Mouse (Mus musculus): ENCODE results near the gene Elf4. TPM values are rescaled to one million over a fixed set of nuclear protein-coding genes. Genes with fewer than 3 reads are reported as not detected.

Gene Elf4
- total RNA-seq, 1 experiment from 2014 or later: 46.6 TPM

GRCm38 (mm10) chrX:48409611-48410387 is 53.1 kb downstream of the Elf4 start:
- ATAC-seq (ENCODE audit: extremely low read depth, insufficient number of reproducible peaks, low FRiP score, poor library complexity, severe bottlenecking): peak; percentile 87

GRCm38 (mm10) chrX:48405141-48405540 is 57.8 kb downstream of the Elf4 start:
- ATAC-seq (ENCODE audit: extremely low read depth, insufficient number of reproducible peaks, low FRiP score, poor library complexity, severe bottlenecking): no peak

GRCm38 (mm10) chrX:48399994-48400393 is 62.9 kb downstream of the Elf4 start:
- ATAC-seq (ENCODE audit: extremely low read depth, insufficient number of reproducible peaks, low FRiP score, poor library complexity, severe bottlenecking): no peak

GRCm38 (mm10) chrX:48389380-48389779 is 73.6 kb downstream of the Elf4 start:
- ATAC-seq (ENCODE audit: extremely low read depth, insufficient number of reproducible peaks, low FRiP score, poor library complexity, severe bottlenecking): no peak

GRCm38 (mm10) chrX:48385927-48386326 is 77.0 kb downstream of the Elf4 start:
- no peak for ATAC-seq (ENCODE audit: extremely low read depth, insufficient number of reproducible peaks, low FRiP score, poor library complexity, severe bottlenecking)

GRCm38 (mm10) chrX:48383643-48384042 is 79.3 kb downstream of the Elf4 start:
- peak; percentile 36; the same call in 1 of the 2 replicates for ATAC-seq (ENCODE audit: extremely low read depth, insufficient number of reproducible peaks, low FRiP score, poor library complexity, severe bottlenecking)

- ATAC-seq (ENCODE audit: extremely low read depth, insufficient number of reproducible peaks, low FRiP score, poor library complexity, severe bottlenecking): no peak
Observed at GRCm38 (mm10) chrX:48367841-48368240, 95.1 kb downstream of the Elf4 start.

- no peak for ATAC-seq (ENCODE audit: extremely low read depth, insufficient number of reproducible peaks, low FRiP score, poor library complexity, severe bottlenecking)
Observed at GRCm38 (mm10) chrX:48365836-48366577, 96.9 kb downstream of the Elf4 start.

Other genes starting within 250 kb of the Elf4 start
- 39.8 and 48.6 TPM in 2 replicates for gene Utp14a, start 206.3 kb downstream of the Elf4 start, total RNA-seq (2017)
- 4.5 and 8.7 TPM in 2 replicates for gene Bcorl1, start 121.8 kb downstream of the Elf4 start, total RNA-seq (2017)
- 24.4 and 27.6 TPM in 2 replicates for gene Aifm1, start 50.4 kb upstream of the Elf4 start, total RNA-seq (2017)
- gene Rab33a, start 56.2 kb upstream of the Elf4 start, total RNA-seq (2017): not detected in 2 replicates
- gene Zfp280c, start 131.4 kb upstream of the Elf4 start, total RNA-seq (2017): 14.7 and 16.8 TPM in 2 replicates
- gene Slc25a14, start 160.3 kb upstream of the Elf4 start, total RNA-seq (2017): 7.6 and 7.7 TPM in 2 replicates
- not detected in 2 replicates for gene Gpr119, start 211.3 kb upstream of the Elf4 start, total RNA-seq (2017)
- gene Rbmx2, start 231.9 kb upstream of the Elf4 start, total RNA-seq (2017): 7.3 and 8.5 TPM in 2 replicates

Measured in neutrophil, adult 5-6 weeks (primary cell).